Mouse (Mus musculus) megakaryocyte, embryonic 14.5 days (primary cell): ENCODE data around the gene Flrt2. TPM values are rescaled to one million over a fixed set of nuclear protein-coding genes. Genes with fewer than 3 reads are reported as not detected.

Experiments
- H3K27me3 ChIP-seq: replicated peaks from 2 replicates; pipeline ENCODE3; 2012; ENCODE audit warnings: inconsistent platforms
- H3K36me3 ChIP-seq: replicated peaks from 2 replicates; pipeline ENCODE3; 2012; ENCODE audit warnings: low read length, inconsistent platforms, mixed read lengths
- H3K4me1 ChIP-seq: 2 replicates; pipeline ENCODE4 v1.6.1; 2012; ENCODE audit warnings: inconsistent platforms
- H3K4me3 ChIP-seq: replicated peaks from 2 replicates; pipeline ENCODE3; 2012; ENCODE audit warnings: moderate library complexity, mild to moderate bottlenecking, inconsistent platforms
- H3K9me3 ChIP-seq: 2 replicates; pipeline ENCODE4 v1.6.1; 2012; ENCODE audit warnings: inconsistent platforms
- FLI1 ChIP-seq: IDR thresholded peaks from 2 replicates; pipeline ENCODE4 v1.6.1; 2012; ENCODE audit warnings: low read length, inconsistent platforms, mixed read lengths
- GATA1 ChIP-seq: IDR thresholded peaks from 3 replicates; pipeline ENCODE4 v1.6.1; 2012; ENCODE audit warnings: mixed read lengths, low read length, inconsistent platforms, borderline replicate concordance
- polyA plus RNA-seq: library from polyadenylated mRNA; stranded (reverse); fragments of >175 nt; gene quantifications from 2 replicates; pipeline ENCODE4 v1.2.3, GENCODE M21; 2012; ENCODE audit warnings: low replicate concordance; ENCODE audit not compliant: insufficient read depth

Gene Flrt2
- polyA plus RNA-seq, 1 experiment: 0.26 TPM

DNA sequence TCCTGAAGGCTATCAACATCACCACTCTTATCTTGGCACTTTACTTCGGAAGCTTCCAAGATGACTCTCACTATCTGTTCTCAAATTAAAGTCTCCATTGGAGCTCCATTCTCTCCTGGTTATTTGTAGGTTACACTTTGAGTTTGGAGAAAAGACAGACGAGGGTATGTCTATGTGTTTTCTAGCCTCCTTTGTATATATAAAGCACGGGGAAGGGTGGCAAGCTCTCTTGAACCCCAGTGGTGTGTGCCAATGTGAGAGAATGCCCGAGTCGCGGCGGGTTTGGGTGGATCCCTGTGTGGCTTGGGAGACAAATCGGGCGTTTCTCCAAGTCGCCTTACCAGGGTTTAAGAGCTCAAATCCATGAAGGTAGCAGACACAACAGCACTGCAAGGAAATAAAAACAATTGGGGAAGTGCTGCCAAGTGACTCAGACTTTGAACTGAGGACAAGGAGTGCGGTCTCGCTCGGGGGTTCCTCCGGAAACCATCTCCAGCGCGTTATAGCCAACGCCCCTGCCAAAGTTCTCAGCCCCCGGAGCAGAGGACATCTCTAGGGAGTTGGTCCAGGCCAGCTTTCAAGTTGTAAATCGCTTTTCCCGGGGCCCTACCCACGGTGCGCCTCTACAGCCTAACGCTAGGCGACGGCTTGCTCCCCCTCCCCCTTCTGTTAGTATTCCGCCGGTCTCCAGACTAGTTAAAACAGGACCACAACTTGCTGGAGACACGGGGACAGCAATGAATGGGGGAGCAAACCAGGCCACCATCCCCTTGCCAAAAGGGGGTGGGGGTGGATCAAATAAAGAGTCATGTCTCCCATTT, 1.8 kb downstream of the Flrt2 start:
- no peaks in the 10 kb centered on the region for H3K9me3 ChIP-seq
- peak overlapping the region; percentile 91 for H3K4me3 ChIP-seq
- no peaks in the 10 kb centered on the region for H3K36me3 ChIP-seq
- peaks cover 78% of the 10 kb centered on the region for H3K27me3 ChIP-seq
- TF ChIP-seq FLI1 (no peak), GATA1 (no peak)
- peaks cover 37% of the 10 kb centered on the region for H3K4me1 ChIP-seq

DNA sequence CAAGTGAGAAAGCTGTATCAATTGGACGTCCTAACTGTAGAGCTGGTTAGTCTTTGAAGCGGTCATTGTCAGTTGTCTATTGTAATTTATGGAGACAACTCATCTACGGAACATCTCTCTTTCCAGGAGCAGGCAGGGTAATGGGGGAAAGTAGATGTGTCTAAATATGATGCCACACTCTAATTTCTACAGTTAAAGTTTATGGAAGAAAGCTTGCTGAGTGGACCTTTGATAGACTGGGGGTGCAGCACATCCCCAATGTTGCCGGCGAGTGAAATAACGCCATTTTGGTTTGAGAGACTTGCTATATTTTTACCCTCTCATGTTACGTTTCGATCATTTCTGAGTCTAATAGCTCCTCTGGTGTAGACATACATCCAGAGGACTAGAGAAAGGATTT, 2.5 kb downstream of the Flrt2 start:
- Histone ChIP-seq H3K4me3 (peak overlapping the region; percentile 91), H3K36me3 (no peaks in the 10 kb centered on the region), H3K4me1 (peaks cover 37% of the 10 kb centered on the region), H3K27me3 (peaks cover 81% of the 10 kb centered on the region), H3K9me3 (no peaks in the 10 kb centered on the region)
- TF ChIP-seq FLI1 (no peak), GATA1 (no peak)

DNA sequence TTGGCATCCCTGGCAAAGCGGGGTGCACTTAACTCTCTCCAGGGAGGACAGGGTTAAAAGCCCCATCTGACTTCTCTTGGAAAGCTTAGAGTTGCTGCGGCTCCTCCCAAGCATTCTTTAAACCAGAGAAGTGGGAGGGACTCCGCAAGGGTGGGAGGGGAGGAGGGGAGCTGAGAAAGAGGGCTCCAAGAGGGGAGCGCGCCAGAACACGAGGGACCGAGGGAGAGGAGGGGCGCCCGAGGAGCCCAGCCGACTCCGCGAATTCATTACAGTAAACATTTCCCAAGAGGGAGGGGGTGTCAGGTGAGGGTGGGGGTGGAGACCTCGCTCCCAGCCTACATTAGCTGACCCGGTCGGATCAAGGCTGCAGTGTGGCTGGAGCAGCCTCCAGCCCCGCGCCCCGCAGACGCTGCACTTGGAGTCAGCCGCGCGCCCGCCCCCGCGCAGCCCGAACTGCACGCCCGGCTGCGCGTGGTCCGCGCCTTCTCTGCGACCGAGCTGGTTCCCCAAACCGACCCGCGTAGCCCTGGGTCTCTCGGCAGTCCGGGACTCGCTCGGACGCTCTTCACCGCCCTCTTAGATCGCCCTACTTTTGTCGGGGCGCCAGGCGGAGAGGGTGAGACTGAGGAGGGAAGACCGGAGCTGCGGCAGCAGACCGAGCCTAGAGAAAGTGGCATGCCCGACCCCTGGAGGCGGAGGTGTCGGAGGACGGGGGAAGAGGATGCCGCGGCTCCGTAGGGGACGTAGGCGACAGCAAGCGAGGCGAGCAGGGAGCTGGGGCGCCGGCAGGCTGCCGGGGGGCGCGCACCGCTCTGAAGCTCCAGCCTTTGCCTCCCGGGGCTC, 3.2 kb downstream of the Flrt2 start:
- peak overlapping the region; percentile 91 for H3K4me3 ChIP-seq
- H3K9me3 ChIP-seq: no peaks in the 10 kb centered on the region
- H3K4me1 ChIP-seq: peaks cover 37% of the 10 kb centered on the region
- peaks cover 81% of the 10 kb centered on the region for H3K27me3 ChIP-seq
- H3K36me3 ChIP-seq: no peaks in the 10 kb centered on the region
- TF ChIP-seq GATA1 (no peak), FLI1 (no peak)

DNA sequence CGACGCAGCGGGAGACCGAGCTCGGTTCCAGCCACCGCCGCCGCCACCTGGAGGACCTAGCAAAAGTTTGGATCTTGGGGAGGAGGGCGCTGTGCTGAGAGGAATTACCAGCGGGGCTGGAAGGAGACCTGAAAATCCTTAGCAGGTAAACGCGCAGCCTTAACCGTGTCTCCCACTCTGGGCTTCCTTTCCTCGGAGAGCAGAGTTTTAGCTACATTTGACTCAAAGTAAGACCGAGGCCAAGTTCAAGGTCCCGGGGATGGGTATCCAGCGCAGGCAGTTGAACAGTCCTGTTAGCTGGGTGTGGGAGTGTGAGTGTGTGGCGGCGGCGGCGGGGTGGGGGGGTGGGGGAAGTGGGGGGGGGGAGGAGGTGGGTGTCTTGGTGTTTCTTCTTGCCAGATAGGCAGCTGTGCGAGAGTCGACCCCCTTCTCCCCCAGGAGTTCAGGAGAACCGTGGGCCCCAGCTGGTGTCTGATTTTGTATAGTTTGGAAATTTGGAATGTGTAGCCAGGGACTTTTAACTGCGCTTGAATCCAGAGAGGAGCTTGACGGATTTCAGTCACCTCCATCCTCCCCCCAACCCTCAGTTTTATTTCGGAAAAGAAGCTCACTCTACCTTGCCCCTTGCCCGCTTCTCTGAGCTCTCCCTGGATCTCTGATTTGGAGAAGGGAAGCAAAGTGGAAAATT, 4.0 kb downstream of the Flrt2 start:
- no peaks in the 10 kb centered on the region for H3K36me3 ChIP-seq
- no peaks in the 10 kb centered on the region for H3K9me3 ChIP-seq
- peaks cover 76% of the 10 kb centered on the region for H3K27me3 ChIP-seq
- peaks cover 37% of the 10 kb centered on the region for H3K4me1 ChIP-seq
- TF ChIP-seq FLI1: no peak
- no peak for TF ChIP-seq GATA1
- H3K4me3 ChIP-seq: peak overlapping the region; percentile 91

DNA sequence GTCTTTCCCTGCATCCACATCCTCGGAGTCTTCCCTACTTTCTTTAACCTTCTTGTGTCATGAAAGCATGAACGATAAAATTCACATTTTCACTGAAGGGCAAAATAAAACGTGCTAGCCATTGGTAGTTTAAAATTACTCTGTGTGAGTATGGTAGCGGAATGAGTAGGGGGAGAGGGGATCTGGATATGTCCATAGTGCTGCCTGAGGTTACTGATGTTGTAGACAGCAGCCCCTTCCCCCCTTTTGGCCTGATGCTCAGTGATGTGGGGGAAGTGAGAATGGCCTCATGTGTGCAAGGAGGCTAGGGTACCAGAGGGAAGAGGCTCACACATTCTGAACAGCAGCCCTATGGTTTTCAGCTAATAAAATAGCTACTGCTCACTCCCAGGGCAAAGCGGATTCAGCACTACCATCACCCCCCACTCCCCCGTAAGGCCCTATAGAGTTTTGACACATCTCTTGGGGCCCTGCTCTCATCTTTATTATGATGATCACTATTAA, 4.5 kb downstream of the Flrt2 start:
- TF ChIP-seq FLI1 (no peak), GATA1 (no peak)
- Histone ChIP-seq H3K27me3 (peaks cover 70% of the 10 kb centered on the region), H3K4me1 (peaks cover 37% of the 10 kb centered on the region), H3K36me3 (no peaks in the 10 kb centered on the region), H3K4me3 (peak overlapping the region; percentile 64), H3K9me3 (no peaks in the 10 kb centered on the region)

DNA sequence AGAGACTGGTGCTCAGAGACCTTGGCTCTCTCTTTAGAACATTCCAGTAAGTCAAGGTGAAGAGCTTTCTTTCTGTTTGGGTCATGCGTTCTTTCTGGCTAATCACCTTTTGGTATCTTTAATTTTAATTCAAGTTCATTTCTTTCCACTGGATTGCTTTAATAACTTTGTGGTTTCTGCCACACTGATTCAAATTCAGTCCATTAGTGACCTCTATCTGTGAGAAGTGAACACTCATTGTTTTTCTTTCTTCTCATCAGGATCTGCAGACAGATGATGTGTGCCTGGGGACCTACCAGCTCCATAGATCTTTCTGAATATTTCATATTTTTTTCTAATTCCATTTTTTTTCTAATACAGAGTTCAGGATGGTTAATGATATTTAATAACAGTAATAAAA, 6.5 kb downstream of the Flrt2 start:
- H3K9me3 ChIP-seq: no peaks in the 10 kb centered on the region
- H3K27me3 ChIP-seq: peaks cover 50% of the 10 kb centered on the region
- H3K4me1 ChIP-seq: peaks cover 24% of the 10 kb centered on the region
- H3K36me3 ChIP-seq: no peaks in the 10 kb centered on the region
- TF ChIP-seq GATA1: no peak
- no peak for TF ChIP-seq FLI1
- no peak overlapping the region for H3K4me3 ChIP-seq

DNA sequence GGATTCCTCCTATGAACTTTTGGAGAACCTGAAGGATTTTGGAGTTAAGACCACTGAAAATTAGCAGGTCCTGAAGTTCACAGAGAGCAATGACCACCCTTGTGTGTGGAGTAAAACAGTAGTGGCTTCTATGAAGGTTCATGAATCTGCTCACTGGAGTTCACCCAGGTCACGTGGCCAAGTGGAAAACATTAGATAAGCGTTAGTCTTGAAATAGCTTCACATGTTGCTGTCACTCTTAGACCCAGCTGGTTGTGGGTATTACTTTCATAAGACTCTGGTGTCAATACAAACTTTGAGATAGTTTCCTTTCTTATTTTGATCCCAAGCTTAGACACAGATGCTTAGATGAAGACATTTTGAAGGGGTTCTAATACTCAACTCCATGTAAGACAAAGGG, 8.7 kb downstream of the Flrt2 start:
- Histone ChIP-seq H3K27me3 (peaks cover 28% of the 10 kb centered on the region), H3K9me3 (no peaks in the 10 kb centered on the region), H3K4me3 (no peak overlapping the region), H3K36me3 (no peaks in the 10 kb centered on the region), H3K4me1 (peaks cover 2% of the 10 kb centered on the region; the same call in 1 of the 2 replicates)
- TF ChIP-seq FLI1 (no peak), GATA1 (no peak)

DNA sequence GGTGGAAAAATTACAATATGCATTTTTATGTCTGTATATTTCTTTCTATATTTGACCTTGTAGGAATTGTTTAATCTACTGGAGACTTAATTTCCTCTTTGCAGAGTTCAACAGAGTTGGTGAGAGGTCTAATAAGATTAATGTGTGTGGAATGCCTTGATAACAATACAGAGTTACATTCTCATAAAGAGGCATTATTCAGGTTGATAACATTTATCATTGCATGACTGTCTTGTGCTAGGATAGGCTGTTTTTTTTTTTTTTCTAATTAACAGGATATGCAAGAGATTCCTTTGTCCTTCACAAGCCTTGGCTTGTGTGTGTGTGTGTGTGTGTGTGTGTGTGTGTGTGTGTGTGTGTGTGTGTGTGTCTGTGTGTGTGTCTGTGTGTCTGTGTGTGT, 9.6 kb downstream of the Flrt2 start:
- H3K9me3 ChIP-seq: no peaks in the 10 kb centered on the region
- H3K4me1 ChIP-seq: no peaks in the 10 kb centered on the region
- TF ChIP-seq GATA1 (no peak), FLI1 (no peak)

DNA sequence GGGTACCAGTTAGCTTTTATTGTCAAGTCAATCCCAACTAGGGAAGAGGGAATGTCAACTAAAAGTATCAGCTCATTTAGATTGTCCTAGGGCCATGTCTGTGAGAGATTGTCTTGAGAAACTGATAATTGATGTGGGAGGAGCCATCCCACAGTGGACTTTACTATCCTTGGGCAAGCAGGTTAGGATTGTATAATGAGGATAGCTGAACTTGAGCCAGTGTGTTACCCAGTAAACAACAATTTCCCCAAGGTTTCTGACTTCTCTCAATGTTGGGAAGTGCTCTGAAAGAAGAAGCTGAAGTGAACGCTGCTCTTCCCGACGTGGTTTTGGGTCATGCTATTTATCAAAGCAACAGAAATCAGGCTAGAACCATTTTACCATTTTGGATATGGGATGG, 13.0 kb downstream of the Flrt2 start:
- TF ChIP-seq GATA1: no peak
- TF ChIP-seq FLI1: no peak
- no peaks in the 10 kb centered on the region for H3K9me3 ChIP-seq
- H3K27me3 ChIP-seq: no peaks in the 10 kb centered on the region
- H3K36me3 ChIP-seq: no peaks in the 10 kb centered on the region
- no peak overlapping the region for H3K4me3 ChIP-seq
- H3K4me1 ChIP-seq: no peaks in the 10 kb centered on the region

More for the DNA sequence above, 9.6 kb downstream of the Flrt2 start:
- no peak overlapping the region for H3K4me3 ChIP-seq
- peaks cover 20% of the 10 kb centered on the region for H3K27me3 ChIP-seq
- H3K36me3 ChIP-seq: no peaks in the 10 kb centered on the region

DNA sequence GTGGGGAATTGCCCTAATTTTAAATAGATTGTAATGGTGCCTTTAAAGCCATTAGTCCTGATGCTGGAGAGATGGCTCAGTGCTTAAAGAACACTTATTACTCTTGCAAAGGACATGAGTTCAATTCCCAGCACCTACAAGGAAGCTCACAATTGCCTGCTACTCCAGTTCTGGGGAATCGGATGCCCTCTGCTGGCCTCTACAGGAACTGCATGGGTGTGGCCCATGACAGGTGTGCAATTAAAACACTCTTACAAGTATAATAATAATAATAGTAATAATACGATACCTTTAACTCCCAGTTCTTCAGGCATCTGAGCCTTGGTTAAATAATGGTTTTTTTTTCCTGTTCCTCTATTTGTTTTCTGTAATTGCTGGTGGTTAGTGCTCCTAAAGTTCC, 31.2 kb downstream of the Flrt2 start:
- no peaks in the 10 kb centered on the region for H3K36me3 ChIP-seq
- 0 out of 2 replicates have a peak, but pooled peaks cover 4% of the 10 kb centered on the region for H3K9me3 ChIP-seq
- no peaks in the 10 kb centered on the region for H3K27me3 ChIP-seq
- H3K4me3 ChIP-seq: no peak overlapping the region
- H3K4me1 ChIP-seq: no peaks in the 10 kb centered on the region
- TF ChIP-seq FLI1 (no peak), GATA1 (no peak)
